Mouse (Mus musculus): ENCODE measurements around the gene Tmem135. TPM values are rescaled to one million over a fixed set of nuclear protein-coding genes. Genes with fewer than 3 reads are reported as not detected.

Tmem135 gene
- polyA plus RNA-seq, 1 experiment: 8.2 TPM

DNA sequence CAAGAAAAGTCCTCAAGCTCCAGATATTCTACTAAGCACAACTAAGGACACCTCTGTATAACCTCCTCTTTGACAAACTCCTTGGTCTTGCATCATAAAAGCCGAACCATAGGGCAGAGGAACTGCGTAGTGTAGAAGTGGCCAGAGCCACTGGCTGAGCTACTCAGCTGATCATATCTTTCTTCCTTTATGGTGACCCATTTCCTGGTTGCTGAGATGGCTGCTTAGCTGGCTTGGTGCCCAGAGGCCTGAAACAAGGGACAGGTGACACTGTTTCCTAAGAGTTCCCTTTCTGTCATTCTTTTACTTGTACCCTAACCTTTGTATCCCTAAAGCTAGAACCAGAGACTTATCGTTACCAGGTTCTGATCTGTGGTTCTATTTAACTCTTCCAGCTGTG, 7.3 kb upstream of the Tmem135 start:
- TF ChIP-seq POLR2A (IDR thresholded peaks at IDR 0.05; ENCODE audit: borderline replicate concordance, control insufficient read depth, low read depth, low read length) (no peak), CTCF (IDR thresholded peaks at IDR 0.05; ENCODE audit: control insufficient read depth, insufficient read depth, low read length) (no peak)
- WGBS: 22% methylated on average over 3 of the region's 3 CpGs
- no peak overlapping the region for H3K27ac ChIP-seq (ENCODE audit: control insufficient read depth, insufficient read depth, low read depth, low read length, poor library complexity)
- H3K4me1 ChIP-seq (ENCODE audit: control insufficient read depth, insufficient read depth, low read length): no peaks in the 10 kb centered on the region
- no peak overlapping the region for H3K4me3 ChIP-seq (replicated peaks; ENCODE audit: control insufficient read depth, low read depth, low read length)

DNA sequence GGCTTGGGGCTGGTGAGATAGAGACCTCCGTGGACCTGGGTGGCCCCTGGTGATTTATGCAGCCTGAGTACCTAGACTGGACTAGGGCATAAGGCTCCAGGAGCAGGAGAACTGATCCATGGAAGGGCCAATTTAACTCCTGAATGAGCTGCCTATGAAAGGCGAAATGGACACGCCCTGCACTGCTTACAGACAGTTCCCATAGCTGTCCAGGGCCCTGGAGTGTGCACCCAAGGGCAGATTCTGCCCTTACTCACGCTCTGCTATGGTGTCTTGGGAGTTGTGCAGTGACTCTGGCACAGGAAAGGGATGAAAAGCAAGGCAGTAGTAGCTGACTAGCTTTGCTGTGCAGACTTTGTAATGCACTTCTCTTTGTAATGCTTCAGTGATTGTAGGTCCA, 6.3 kb upstream of the Tmem135 start:
- TF ChIP-seq POLR2A (IDR thresholded peaks at IDR 0.05; ENCODE audit: borderline replicate concordance, control insufficient read depth, low read depth, low read length) (no peak), CTCF (IDR thresholded peaks at IDR 0.05; ENCODE audit: control insufficient read depth, insufficient read depth, low read length) (no peak)
- WGBS: 78% methylated on average over 4 of the region's 4 CpGs
- no peak overlapping the region for H3K4me3 ChIP-seq (replicated peaks; ENCODE audit: control insufficient read depth, low read depth, low read length)
- no peak overlapping the region for H3K27ac ChIP-seq (ENCODE audit: control insufficient read depth, insufficient read depth, low read depth, low read length, poor library complexity)
- no peaks in the 10 kb centered on the region for H3K4me1 ChIP-seq (ENCODE audit: control insufficient read depth, insufficient read depth, low read length)

DNA sequence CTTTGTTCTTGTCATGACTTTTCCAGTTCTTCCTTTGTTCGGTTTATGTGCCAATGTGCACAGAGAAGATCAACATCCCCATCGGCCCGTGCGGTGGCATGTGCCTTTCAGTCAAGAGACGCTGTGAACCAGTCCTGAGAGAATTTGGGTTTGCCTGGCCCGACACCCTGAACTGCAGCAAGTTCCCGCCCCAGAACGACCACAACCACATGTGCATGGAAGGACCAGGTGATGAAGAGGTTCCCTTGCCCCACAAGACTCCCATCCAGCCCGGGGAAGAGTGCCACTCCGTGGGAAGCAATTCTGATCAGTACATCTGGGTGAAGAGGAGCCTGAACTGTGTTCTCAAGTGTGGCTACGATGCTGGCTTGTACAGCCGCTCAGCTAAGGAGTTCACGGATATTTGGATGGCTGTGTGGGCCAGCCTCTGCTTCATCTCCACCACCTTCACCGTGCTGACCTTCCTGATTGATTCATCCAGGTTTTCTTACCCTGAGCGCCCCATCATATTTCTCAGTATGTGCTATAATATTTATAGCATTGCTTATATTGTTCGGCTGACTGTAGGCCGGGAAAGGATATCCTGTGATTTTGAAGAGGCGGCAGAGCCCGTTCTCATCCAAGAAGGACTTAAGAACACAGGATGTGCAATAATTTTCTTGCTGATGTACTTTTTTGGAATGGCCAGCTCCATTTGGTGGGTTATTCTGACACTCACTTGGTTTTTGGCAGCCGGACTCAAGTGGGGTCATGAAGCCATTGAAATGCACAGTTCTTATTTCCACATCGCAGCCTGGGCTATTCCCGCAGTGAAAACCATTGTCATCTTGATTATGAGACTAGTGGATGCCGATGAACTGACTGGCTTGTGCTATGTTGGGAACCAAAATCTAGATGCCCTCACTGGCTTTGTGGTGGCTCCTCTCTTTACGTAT, 3.3 kb upstream of the Tmem135 start:
- WGBS: 90% methylated on average over 24 of the region's 24 CpGs
- TF ChIP-seq CTCF (IDR thresholded peaks at IDR 0.05; ENCODE audit: control insufficient read depth, insufficient read depth, low read length) (no peak), POLR2A (IDR thresholded peaks at IDR 0.05; ENCODE audit: borderline replicate concordance, control insufficient read depth, low read depth, low read length) (no peak)
- no peak overlapping the region for H3K27ac ChIP-seq (ENCODE audit: control insufficient read depth, insufficient read depth, low read depth, low read length, poor library complexity)
- H3K4me1 ChIP-seq (ENCODE audit: control insufficient read depth, insufficient read depth, low read length): no peaks in the 10 kb centered on the region
- H3K4me3 ChIP-seq (replicated peaks; ENCODE audit: control insufficient read depth, low read depth, low read length): no peak overlapping the region

DNA sequence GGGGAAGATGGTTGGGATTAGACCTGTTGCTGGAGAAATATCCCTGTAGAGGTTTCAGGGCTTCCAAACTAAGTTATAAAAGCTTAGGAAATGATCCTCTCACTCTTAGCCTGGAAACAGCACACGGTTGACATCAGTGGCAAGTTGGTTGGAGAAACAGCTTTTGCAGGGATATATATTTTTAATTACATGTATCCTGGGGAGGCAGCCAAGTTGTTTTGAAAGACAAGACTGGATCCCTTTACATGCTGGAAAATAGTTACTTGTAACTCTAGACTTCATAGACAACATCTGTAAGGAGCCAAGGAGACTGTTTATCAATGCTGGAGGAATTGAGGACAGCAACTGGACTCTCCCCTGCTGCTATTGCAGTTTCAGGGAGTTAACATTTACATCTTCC, 2.0 kb upstream of the Tmem135 start:
- WGBS: 65% methylated on average over 1 of the region's 1 CpGs
- TF ChIP-seq CTCF (IDR thresholded peaks at IDR 0.05; ENCODE audit: control insufficient read depth, insufficient read depth, low read length): no peak
- no peak for TF ChIP-seq POLR2A (IDR thresholded peaks at IDR 0.05; ENCODE audit: borderline replicate concordance, control insufficient read depth, low read depth, low read length)
- Histone ChIP-seq H3K4me3 (replicated peaks; ENCODE audit: control insufficient read depth, low read depth, low read length) (no peak overlapping the region), H3K4me1 (ENCODE audit: control insufficient read depth, insufficient read depth, low read length) (no peaks in the 10 kb centered on the region), H3K27ac (ENCODE audit: control insufficient read depth, insufficient read depth, low read depth, low read length, poor library complexity) (no peak overlapping the region)

DNA sequence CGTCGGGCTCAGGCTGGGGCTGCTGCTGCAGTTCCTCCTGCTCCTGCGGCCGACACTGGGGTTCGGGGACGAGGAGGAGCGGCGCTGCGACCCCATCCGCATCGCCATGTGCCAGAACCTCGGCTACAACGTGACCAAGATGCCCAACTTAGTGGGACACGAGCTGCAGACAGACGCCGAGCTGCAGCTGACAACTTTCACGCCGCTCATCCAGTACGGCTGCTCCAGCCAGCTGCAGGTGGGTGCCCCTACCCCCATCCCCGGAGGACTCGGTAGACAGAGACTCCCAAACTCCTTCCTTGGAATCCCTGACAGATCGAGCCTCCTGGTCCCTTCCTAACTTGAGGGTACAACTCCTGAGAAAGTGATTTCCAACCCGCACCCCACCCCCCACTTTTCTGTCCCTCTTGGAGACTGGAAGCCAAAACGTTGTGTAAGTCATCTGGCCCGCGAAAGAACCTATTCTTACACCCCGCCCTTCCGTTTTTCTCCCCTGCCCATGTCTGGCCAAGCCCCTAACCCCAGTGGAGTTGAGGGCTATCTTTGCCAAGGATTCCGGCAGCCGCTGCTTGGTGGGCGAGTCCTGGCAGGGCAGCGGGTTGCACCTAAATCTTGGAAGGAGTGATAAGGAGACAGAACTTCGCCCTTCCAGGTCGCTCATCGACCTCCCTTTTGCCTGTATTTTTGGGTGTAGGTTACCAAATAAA, 865 bp upstream of the Tmem135 start:
- TF ChIP-seq POLR2A (IDR thresholded peaks at IDR 0.05; ENCODE audit: borderline replicate concordance, control insufficient read depth, low read depth, low read length): no peak
- no peak for TF ChIP-seq CTCF (IDR thresholded peaks at IDR 0.05; ENCODE audit: control insufficient read depth, insufficient read depth, low read length)
- H3K4me3 ChIP-seq (replicated peaks; ENCODE audit: control insufficient read depth, low read depth, low read length): peak overlapping the region; percentile 62
- peak overlapping the region; percentile 5; the same call in 1 of the 2 replicates for H3K27ac ChIP-seq (ENCODE audit: control insufficient read depth, insufficient read depth, low read depth, low read length, poor library complexity)
- WGBS: 2% methylated on average over 35 of the region's 35 CpGs
- no peaks in the 10 kb centered on the region for H3K4me1 ChIP-seq (ENCODE audit: control insufficient read depth, insufficient read depth, low read length)

DNA sequence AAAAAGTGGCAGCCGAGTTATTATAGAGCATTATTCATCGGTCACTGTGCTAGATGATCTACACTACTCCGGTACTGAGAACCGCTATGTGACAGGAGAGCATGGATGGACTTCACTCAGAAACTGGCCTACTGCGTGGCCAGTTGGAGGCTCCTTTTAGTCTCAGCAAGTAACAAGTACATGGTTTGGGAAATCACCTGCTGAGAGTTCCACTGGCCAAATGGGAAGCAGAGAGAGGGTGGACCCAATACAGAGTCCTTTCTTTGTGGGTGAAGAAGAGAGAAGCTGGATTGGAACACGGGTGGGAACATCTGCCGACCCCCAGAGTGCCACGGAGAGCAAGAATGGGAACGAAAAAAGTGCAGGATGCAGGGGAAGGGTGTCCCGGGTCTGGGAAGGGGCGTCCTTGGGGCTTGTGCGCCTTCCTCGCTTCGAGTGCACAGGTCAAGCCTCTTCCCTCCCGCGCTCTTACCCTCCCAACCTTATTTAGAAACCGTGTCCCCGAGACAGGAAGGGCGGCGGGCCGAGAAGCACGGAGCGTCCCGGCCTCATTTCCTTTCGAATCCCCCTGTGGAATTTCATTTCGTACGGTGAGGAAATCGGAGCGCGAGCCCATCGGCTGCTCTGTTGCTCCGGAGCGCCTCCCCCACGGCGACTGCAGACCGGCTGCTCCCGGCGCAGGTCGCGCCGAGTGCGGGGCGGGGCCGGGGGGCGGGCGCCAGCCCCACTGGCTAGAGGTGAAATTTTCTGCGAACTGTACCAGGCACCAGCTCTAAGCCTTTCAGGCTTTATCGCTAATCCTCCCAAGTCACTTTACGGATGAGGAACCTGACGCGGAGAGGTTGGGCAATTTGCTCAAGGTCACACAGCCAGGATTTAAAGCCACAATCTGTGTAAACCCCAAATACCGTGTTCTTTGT, 709 bp downstream of the Tmem135 start:
- 9% methylated on average over 52 of the region's 52 CpGs for WGBS
- TF ChIP-seq POLR2A (IDR thresholded peaks at IDR 0.05; ENCODE audit: borderline replicate concordance, control insufficient read depth, low read depth, low read length): peak; percentile 13; the same call in 1 of the 2 replicates
- no peak for TF ChIP-seq CTCF (IDR thresholded peaks at IDR 0.05; ENCODE audit: control insufficient read depth, insufficient read depth, low read length)
- Histone ChIP-seq H3K4me1 (ENCODE audit: control insufficient read depth, insufficient read depth, low read length) (no peaks in the 10 kb centered on the region), H3K4me3 (replicated peaks; ENCODE audit: control insufficient read depth, low read depth, low read length) (peak overlapping the region; percentile 62), H3K27ac (ENCODE audit: control insufficient read depth, insufficient read depth, low read depth, low read length, poor library complexity) (no peak overlapping the region)

DNA sequence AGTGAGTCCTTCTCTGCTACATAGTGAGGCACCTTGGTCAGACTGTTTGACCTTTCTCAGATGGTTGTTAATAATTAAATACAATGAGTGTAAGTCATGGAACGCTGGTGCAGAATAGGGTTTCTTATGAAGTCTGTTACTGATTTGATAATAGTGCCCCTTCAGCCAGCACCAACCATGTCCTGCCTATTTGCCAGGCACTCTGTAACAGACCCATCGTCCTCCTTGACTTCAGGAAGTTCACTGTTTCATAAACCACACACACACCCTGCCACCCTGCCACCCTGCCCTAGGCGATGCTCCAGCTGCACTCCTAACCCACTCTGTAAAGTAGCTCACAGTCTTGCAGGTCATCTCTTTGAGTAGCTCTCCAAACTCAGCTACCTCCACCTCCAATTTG, 2.1 kb downstream of the Tmem135 start:
- Histone ChIP-seq H3K27ac (ENCODE audit: control insufficient read depth, insufficient read depth, low read depth, low read length, poor library complexity) (no peak overlapping the region), H3K4me3 (replicated peaks; ENCODE audit: control insufficient read depth, low read depth, low read length) (no peak overlapping the region), H3K4me1 (ENCODE audit: control insufficient read depth, insufficient read depth, low read length) (no peaks in the 10 kb centered on the region)
- WGBS: 36% methylated on average over 3 of the region's 3 CpGs
- TF ChIP-seq CTCF (IDR thresholded peaks at IDR 0.05; ENCODE audit: control insufficient read depth, insufficient read depth, low read length) (no peak), POLR2A (IDR thresholded peaks at IDR 0.05; ENCODE audit: borderline replicate concordance, control insufficient read depth, low read depth, low read length) (no peak)

Measured in bone marrow, adult 2 months (tissue).